Mouse (Mus musculus): ENCODE measurements around the gene Oard1. TPM values are rescaled to one million over a fixed set of nuclear protein-coding genes. Genes with fewer than 3 reads are reported as not detected.
A peak's percentile ranks its signal among the peaks of the same experiment; 100 is the strongest.

Gene Oard1
- total RNA-seq, 2 experiments from 2014 or later: 12.3 to 17.4 TPM

DNA sequence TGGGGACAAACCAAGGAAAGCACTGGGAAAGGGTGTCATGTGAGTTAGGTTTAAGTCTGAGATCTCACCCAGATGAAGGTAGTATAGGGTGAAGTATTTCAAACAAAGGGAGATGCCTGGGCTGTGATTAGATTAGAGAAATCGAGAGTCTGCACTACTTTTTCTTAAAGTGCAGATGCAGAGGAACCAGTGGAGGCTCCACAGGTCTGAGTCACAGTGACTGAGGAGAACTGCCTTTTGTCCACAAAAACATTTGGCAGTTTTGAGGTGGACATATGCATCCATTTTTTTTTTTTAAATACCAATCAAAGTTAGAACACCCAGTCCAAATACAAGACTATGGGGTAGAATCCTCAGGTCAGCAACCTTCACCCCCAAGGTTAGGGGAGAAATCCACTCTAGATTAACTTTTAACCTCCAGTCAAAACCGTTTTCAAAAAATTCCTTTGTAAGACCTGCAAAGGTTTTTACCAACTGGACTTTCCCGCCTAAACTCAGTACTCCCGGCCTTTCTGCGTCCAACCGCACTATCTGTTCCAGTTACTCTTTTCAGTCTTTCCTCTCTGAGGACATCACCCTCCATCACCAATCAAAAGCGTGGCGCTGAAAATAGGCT is 1.8 kb upstream of the Oard1 start:
- no peak for DNase-seq (ENCODE audit: low spot score)

DNA sequence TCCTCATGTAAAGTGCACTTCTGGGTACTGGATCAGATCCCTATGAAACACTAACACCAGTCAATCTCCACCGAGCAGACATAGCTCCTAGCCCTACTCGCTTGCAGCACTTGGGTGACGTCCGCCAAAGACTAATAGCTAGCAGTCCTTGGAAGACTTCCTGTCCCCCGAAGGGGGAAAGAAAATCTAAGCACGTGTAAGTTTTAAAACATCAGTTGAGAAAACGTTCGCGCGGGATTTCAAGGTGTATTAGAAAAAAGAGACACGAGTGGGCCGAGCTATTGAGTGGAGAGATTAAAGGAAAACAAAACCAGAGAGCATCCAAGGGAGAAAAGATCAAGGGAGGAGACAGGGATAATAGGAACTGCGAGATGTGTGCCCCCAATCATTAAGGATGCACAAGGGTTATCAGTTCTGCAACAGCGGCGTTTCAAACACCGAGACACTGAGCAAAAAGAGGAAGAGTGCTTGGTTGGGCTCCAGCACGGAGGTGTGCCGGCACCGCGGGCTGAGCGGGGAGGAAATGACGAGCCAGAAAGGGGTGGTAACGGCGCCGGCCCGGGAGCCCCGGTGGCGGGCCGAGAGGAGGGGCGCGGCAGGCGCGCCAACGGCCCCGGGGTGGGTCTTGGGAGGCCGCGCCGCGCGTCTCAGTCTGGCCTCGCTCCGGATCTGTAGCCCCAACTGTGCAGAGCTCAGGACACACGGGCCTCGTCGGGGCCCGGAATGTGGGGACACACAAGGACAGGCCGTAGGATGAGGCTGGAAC is 1.1 kb upstream of the Oard1 start:
- peak; percentile 59 for DNase-seq (ENCODE audit: low spot score)

DNA sequence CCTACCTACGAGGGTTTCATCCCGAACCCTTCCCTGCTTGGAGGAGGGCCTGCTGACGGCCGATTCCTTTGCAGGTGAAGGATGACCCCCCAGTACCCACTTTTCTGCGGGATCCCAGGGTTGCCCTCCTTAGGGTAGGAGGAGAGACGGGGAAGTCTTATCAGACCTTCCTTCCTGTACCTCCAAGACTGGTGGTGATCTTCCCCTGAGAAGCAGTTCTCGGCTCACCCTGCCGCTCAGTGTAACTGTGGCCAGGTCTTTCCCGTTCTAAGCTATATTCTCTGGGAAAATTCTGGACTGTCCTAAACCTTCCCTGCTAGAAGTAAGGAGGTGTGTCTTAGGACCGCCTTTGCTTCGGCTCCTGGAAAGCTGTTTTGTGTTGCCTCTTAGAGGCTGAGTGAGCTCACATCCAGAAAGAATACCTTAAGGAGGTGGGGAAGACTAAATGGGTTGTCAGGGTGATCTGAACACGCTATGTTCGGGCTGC is 528 bp downstream of the Oard1 start:
- no peak for DNase-seq (ENCODE audit: low spot score)

DNA sequence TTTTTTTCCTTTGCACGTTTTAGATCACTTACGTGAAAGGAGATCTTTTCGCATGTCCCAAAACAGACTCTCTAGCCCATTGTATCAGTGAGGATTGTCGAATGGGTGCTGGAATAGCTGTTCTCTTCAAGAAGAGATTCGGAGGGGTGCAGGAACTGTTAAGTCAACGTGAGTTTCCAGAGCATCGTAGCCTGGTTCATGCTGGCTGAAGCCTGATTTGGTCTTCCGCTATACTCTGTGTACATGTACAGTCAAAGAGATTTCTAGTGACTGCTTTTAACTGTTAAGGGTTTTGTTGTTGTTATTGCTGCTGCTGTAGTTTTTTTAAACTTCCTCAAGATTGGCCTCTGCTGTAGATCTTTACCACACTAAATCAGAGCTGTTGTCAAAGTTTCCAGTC is 1.4 kb downstream of the Oard1 start:
- no peak for DNase-seq (ENCODE audit: low spot score)

DNA sequence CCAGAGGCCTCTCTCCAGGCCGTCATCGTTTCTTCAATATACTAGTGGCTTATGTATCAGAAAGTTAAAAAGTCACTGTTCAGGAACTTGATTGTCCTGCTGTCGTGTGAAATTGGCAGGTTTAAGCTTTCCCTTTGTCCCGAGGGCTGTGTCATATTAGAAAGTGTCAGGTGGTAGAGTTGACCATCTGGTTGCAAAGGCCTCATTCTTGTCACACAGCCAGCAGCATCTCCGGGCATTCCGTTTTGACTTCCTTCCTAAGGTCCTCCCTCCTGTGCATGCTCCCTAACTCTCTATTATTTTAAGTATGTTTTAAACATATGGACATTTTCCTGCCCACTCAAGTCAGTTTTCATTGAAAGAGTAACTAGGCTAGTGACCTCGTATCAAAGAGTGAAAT is 6.2 kb downstream of the Oard1 start:
- no peak for DNase-seq (ENCODE audit: low spot score)

DNA sequence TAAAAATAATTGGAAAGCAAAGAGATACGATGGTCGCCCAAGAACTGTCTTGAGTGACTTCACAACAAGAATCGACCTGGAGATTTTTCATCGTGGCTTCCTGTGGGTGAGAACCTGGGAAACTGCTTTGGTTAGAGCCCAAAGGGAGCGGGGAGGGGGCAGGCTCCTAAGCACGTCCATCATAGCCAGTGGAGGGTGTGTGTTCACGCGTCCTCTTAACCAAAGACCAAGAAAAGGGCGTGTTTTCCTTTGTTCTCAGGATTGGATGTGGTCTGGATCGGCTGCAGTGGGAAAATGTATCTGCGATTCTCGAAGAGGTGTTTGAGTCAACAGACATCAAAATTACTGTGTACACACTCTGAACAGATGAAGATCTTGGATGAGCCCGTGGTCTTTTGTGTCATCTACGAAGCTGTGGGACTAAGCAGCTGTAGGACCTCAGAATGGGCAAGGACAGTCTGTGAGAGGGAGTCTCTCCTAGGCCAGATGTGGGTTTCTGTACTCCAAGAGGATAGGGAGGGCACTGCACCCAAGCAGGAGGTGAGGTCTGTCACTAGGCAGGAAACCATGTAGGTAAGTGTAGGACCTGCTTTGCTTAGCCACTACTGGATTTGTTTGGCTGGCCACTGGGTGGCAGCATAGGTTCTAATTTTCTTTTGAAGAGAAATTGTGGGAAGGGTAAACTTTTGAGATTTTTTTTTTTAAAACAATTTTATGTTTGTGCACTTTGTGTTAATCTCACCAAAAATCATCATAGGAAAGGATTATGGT is 6.8 kb downstream of the Oard1 start:
- DNase-seq (ENCODE audit: low spot score): no peak

DNA sequence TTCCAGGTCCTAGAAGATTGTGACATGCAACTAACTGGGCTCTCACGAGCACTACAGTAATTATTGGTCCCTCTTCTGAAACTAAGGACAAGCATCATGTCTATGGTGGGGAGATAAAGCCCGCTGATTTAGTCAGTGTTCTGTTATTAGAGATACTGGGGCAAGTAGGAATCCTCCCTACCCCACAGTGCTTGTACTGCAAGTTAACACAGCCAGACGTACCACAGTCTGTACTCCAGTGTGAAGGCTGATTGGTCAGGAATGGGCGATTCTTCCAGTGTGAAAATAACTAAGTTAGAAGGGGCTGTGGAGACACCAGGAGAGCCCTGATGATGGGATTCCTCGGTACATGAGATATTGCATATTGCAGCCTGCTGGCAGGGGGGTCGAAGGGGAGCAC is 7.7 kb downstream of the Oard1 start:
- no peak for DNase-seq (ENCODE audit: low spot score)

DNA sequence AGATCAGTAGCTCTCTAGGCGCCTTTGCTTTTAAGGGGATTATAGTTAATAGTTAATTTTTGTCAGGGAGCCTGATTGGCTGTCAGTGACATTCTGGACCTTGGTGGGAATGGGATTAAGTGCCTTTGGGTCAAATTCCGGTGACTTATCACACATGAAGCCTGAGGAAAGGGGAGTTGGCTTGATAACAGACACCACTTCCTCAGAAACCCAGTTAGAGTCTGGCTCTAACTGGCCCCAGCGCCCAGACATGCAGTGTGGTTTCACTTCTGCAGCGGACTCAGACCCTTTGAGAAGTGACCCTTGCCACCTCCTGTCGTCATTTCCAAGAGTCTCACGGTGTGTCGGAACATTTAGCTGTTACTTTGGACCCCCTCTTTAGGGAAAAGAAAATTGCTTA is 8.4 kb downstream of the Oard1 start:
- no peak for DNase-seq (ENCODE audit: low spot score)

DNA sequence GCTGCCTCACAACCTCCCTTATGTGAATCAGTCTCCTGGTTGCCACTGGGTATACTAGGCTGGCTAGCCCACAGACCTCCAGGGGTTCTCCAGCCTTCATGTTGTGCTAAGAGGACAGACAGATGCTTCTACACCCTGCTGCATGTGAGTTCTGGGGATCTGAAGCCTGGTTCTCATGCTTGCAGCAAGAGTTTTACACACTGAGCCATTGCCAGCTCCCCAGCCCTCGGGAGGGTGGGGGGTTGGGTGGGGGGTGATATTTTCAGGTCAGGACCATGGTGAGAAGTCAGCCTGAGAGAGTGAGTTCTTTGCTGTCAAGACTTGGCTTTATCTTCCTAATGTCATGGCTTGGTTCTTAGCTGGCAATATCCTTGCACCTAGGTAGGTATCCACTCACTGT is 9.0 kb downstream of the Oard1 start:
- DNase-seq (ENCODE audit: low spot score): no peak

DNA sequence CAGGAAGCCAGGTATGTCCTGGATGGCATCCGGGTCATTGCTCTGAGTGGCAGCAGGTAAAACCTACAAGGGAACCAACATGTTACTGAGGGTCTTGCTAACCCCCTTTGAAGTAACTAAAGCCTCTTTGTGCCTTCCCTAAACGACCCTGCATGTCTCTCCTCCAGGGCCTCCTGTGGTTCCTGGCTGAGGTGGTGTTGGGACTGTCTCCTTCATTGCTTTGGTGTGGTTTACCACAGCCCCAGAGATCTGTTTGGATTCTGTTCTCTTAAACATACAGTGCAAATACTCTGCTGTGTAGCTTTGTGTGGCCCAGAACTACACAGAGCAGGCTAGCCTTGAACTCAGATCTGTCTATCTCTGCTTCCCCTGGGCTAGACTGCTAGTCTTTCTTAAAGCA is 9.8 kb downstream of the Oard1 start:
- no peak for DNase-seq (ENCODE audit: low spot score)

DNA sequence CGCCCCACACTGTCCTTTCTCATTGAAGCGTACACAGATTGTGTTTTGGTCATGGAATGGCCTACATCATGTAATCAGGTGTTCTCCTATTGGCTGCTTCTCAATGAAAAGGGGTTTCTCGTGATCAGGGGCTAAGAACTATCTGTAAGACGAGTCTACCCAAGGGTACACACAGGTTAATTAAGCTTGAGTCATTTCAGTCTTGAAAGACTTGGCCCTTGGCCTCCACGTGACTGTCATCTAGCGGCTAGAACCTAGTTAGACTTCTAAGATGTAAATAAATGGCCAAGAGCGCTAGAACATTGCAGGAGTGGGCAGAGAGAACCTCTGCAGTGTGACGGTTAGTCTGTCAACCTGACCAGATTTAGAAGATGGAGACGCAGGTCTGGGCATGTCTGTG is 14.4 kb downstream of the Oard1 start:
- DNase-seq (ENCODE audit: low spot score): no peak

DNA sequence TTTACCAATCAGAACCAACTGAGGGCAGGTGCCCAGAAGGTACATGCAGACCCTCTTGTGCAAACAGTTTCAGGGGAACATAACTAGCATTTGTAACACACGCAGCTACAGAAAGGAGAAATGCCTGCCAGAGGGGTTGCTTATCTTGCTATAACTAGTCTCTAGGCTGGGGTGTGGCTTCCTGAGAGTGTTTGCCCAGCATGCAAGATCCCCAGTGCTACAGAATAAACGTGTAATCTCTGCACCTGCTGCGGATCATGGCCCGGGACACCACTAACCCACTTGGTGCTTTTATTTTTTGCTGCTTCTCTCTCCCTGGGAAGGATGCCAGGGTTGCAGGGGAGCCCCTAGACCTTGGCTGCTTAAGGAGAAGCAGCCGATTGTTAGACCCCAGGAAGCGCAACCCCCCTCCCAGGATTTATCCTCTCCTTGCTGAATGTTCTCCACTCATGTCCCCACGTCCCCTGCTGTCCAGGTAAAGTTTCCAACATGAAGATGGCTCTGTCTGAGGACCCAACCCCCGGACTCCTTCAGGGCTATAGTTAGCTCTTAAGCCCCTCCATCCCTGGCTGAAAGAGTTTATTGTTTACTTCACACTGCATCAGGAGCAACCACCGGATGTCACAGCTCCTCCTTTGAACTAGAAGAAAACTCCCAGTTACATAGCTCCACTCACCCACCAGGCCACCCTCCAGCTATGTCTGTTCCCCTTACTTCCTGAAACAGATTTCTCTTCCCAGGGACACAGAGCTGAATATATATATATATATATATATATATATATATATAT is 16.2 kb downstream of the Oard1 start:
- no peak for DNase-seq (ENCODE audit: low spot score)

DNA sequence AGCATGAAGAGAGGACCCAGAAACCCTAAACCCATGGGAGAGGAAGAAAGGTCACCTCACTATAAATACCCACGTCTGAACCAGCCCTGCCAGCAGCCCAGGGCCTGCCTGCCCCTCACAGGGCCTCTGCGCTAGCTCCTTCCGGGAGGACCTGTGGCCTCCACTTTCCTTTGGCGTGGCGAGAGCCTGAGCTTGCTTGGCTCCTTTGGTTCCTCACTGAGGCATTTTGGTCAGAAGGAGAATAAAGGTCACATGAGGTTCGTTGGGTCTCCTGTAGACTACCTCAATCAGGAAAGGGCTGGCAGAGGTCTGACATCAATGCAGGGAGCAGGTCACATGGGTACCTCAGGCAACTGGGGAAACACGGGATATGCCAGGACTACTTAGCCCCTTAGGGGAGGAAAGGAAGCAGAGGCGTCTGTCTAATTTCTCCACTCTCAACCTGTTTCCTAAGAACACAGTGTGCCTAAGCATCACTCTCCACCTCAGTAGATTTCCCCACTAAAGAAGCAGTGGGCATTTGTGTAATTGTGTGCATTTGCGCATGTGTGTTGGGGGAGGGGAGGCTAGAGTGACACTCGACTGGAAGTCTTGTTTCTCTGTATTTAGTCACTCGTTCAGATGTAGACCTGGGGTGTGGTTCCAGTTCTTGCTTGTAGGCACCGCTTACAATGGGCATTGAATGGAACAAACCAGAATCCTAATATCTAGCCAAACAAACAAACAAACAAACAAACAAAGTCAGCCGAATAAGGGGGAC is 17.4 kb downstream of the Oard1 start:
- DNase-seq (ENCODE audit: low spot score): peak; percentile 69

DNA sequence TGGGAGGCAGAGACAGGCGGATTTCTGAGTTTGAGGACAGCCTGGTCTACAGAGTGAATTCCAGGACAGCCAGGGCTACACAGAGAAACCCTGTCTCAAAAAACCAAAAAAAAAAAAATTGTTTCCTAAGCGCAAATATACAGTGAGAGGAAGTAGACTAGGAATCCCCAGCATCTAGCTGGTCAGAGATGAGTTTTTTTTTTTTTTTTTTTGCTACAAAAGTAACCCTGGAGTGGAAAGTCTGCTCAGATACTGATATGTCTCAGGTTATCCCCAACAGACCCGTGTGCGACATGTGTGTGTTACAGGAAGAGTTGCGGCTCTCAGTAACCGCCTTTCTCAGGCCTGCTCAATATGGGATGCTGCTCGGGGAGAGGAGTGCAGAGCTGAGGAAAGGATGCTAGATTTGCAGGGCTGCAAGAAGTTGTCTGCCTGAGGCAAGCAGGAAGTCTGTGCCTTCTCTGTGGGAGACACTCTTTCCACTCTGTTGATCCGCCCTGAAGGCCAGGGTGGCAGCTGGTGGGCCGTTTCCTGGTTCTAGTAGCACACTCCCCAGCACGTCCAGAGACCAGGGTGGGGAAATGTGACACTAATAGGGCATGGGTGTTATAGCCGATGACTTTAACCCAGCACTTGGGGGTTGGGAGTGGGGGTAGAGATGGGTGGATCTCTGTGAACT is 18.2 kb downstream of the Oard1 start:
- DNase-seq (ENCODE audit: low spot score): no peak

DNA sequence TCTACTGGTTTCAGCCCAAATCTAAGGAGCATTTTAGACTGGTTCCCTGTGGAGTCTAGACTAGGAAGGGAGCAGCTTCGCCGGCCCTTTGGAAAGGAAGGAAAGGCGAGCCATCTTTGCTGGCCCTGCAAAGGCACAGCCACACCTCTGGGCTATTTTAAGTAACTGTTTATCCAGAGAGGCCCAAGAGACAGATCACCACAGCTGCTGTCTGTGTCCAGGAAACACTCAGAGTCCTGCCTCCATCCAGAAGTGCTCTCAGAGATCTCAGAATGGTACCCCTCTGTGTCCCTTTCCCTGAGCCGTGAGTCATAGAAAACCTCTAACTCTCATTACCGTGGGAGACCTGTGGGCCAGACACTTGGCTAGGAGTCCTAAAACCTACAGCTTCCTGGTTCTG is 20.6 kb downstream of the Oard1 start:
- DNase-seq (ENCODE audit: low spot score): peak; percentile 66

DNA sequence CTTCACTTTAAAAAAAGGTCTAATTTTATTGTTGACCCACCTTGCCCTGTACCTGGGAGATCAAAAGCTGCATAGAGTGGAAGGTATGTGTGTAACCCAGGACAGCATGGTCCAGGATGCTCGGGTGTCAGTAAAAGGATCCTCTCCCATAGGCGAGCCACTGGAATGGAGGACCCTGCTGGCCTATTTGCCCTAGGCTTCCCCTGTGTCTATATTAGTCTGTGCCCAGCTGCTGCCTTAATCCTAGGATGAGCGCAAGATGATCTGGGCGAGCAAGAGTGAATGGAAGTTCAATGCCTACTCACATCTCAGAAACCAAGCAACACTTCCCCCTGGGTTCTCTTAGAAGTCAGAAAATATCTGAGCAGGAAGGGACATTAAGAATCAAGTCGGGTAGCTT is 21.2 kb downstream of the Oard1 start:
- peak; percentile 41 for DNase-seq (ENCODE audit: low spot score)

DNA sequence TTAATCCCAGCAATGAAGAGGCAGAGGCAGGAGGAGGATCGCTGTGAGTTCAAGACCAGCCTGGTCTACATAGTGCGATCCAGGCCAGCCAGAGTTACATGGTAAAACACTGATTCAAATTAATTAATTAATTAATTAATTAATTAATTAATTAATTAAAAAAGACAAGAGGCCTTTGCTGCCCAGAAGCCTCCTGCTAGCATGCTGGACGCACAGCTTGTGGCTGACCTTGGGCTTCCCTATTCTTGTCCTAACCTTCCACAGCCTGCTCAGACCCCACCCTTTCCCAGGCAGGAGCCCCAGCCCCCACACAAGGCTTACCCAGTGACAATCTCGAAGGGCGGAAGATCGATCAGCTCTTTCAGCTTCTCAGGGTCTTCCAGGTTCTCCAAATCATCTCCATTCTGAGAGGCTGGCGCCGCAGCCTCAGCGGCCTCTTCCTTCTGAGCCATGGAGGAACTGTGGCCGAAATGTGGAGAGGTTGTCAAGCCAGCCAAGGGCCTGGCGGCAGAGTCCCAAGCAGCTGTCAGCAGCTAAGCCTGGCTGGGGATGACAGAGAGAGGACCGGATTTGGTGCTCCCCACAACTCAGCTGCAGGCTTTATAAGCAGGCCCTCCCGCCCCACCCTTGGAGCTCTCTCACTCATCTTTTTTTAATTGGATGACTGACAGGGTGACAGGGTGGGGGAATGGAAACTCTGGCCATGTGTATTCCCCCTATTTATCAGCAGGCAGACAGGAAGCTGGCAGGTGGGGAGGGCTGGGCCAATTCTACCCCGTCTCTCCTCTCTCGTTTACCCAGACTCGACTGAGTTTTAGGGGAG is 22.6 kb downstream of the Oard1 start, which contains the start of gene Apobec2:
TSS of gene Apobec2 (minus strand) at position 773 of the 823 bp plus-strand sequence.
- DNase-seq (ENCODE audit: low spot score): peak; percentile 75

DNA sequence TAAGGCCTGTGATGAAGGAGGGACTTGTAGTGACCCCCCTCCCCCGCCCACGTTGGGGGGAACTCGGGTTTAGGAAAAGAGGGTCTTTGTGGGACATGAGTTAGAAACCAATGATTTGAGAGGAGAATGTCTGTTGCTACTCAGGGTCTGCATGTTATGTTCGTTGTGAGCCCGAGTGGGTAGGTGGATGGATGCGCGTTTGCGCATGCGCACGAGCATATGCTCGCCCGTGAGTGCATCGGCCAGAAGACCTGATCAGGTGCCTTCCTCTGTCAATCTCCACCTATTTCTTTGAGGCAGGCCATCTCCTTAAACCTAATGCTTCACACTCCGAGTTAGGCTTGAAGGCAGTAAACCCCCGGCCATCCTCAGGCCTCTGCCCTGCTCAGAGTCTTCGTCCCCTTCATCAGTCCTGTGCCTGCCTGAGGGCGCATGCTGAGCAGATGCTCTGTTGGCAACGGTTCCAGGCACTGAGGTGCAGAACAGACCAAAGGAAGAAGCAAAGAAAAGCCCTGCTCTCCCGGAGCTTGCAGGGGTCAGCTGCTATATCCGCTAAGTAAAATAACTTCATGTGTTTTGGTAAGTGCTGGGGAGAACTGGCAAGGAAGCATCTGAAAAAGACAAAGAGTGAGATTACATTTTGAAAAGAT is 23.3 kb downstream of the Oard1 start:
- no peak for DNase-seq (ENCODE audit: low spot score)

Measured in gastrocnemius, adult 18-20 months (tissue).